Mouse (Mus musculus) C2C12 (cell line): ENCODE results near the gene Srxn1. TPM values are rescaled to one million over a fixed set of nuclear protein-coding genes. Genes with fewer than 3 reads are reported as not detected.

Experiments
- H3K27me3 ChIP-seq: one replicate; pipeline ENCODE4 v1.6.1; 2011; ENCODE audit not compliant: control insufficient read depth, insufficient read depth, insufficient read length
- H3K36me3 ChIP-seq: one replicate; pipeline ENCODE4 v1.6.1; 2011; ENCODE audit not compliant: control insufficient read depth, insufficient read depth
- H3K4me3 ChIP-seq: one replicate; pipeline ENCODE4 v1.5.1; 2011; ENCODE audit warnings: mild to moderate bottlenecking, control low read depth; ENCODE audit not compliant: poor library complexity, insufficient read depth, severe bottlenecking
- H3K79me2 ChIP-seq: one replicate; pipeline ENCODE4 v1.6.1; 2011; ENCODE audit not compliant: control insufficient read depth, insufficient read depth
- H3K79me3 ChIP-seq: one replicate; pipeline ENCODE4 v1.6.1; 2011; ENCODE audit warnings: low read depth, control low read depth
- H3ac ChIP-seq: one replicate; pipeline ENCODE3; 2011; ENCODE audit warnings: low read depth; ENCODE audit not compliant: control insufficient read depth, insufficient read length
- CEBPB ChIP-seq: IDR thresholded peaks from one replicate; pipeline ENCODE4 v1.6.1; 2011; ENCODE audit warnings: low read depth, mild to moderate bottlenecking, control low read depth, moderate library complexity
- CTCF ChIP-seq: IDR thresholded peaks from one replicate; pipeline ENCODE4 v1.5.1; 2011; ENCODE audit not compliant: control insufficient read depth, insufficient read depth, insufficient read length
- FOSL1 ChIP-seq: IDR thresholded peaks from one replicate; pipeline ENCODE4 v1.8.0; 2011; ENCODE audit warnings: mild to moderate bottlenecking, low read length; ENCODE audit not compliant: poor library complexity, insufficient read depth, severe bottlenecking
- MAX ChIP-seq: IDR thresholded peaks from one replicate; pipeline ENCODE4 v1.6.1; 2011; ENCODE audit warnings: mild to moderate bottlenecking, control low read depth
- MYOD1 ChIP-seq: IDR thresholded peaks from one replicate; pipeline ENCODE4 v1.6.1; 2011; ENCODE audit warnings: low read depth; ENCODE audit not compliant: control insufficient read depth, insufficient read length
- MYOG ChIP-seq: IDR thresholded peaks from one replicate; pipeline ENCODE4 v1.6.1; 2011; ENCODE audit not compliant: control insufficient read depth, insufficient read length; ENCODE audit errors: extremely low read depth
- USF1 ChIP-seq: IDR thresholded peaks from one replicate; pipeline ENCODE4 v1.6.1; 2011; ENCODE audit warnings: low read depth, mild to moderate bottlenecking, control low read depth, moderate library complexity
- polyA plus RNA-seq: library from polyadenylated mRNA; unstranded; fragments of >200 nt; fragmentation: generic; extraction: Trizol; gene quantifications from one replicate; pipeline ENCODE4 v1.2.1, GENCODE M21; 2012; ENCODE audit warnings: missing spikeins

Gene Srxn1
- polyA plus RNA-seq, 1 experiment = 60.3 TPM

DNA sequence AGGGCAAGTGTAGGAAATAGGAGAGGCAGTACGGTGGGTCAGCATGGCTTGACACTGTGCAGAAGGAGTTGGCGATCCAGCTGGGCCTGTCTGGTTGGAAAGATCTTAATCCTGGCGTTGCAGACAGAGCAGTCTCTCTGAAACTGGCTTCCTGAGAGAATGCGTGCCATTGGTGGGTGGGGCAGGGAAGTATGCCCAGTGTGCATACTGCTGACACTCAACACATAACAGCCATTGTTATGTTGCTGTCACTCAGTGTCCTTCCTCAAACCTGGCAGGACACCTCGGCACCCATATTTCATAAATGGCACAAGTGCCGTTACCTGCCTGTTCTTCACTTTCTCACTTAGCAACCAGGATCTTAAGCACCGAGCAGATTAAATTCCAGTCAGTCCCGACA lies 27.4 kb downstream of the Srxn1 start:
- Histone ChIP-seq H3K36me3 (no peaks in the 10 kb centered on the region), H3K4me3 (no peak overlapping the region), H3ac (no peak overlapping the region), H3K79me3 (no peaks in the 10 kb centered on the region), H3K79me2 (no peaks in the 10 kb centered on the region), H3K27me3 (peaks cover 35% of the 10 kb centered on the region)
- no peak for TF ChIP-seq MYOD1
- TF ChIP-seq MYOG = no peak
- no peak for TF ChIP-seq CEBPB
- no peak for TF ChIP-seq MAX
- no peak for TF ChIP-seq FOSL1
- no peak for TF ChIP-seq CTCF
- no peak for TF ChIP-seq USF1

DNA sequence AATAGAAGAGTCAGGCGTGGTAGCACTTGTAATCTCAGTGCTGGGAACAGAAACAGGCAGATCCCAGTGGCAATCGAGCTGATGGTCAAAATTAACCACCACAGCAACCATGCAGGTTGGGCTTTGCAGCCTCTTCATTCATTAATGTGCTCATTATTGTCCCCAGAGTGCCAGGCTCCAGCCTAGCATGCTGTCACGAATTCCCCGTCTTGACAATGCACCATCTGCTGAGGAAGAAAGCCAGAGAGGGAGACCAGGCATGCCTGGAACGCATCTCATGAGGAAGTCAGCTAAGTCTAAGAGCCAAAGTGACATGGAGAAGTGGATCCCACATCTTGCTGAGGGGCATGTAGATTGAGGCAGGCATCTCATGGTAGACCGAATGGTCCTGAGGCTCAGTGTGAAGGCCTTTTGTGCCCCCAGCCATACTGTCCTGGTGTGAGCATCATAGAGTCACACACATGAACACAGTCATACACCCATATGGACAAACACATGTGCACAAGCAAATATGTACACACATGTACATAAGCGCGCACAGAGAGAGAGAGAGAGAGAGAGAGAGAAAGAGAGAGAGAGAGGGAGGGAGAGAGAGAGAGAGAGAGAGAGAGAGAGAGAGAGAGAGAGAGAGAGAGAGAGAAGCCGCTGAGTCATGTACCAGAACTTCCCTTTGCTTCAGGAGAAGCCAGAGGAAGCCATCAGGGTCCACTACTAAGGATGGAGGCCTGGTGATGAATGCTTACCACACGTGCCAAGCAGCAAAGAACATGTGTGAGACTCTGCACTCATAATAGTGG lies 34.1 kb downstream of the Srxn1 start:
- no peak overlapping the region for H3K4me3 ChIP-seq
- H3K79me2 ChIP-seq = no peaks in the 10 kb centered on the region
- no peak for TF ChIP-seq MYOD1
- no peak for TF ChIP-seq CTCF
- no peak for TF ChIP-seq FOSL1
- TF ChIP-seq USF1 = no peak
- no peak for TF ChIP-seq MAX
- no peak for TF ChIP-seq MYOG
- TF ChIP-seq CEBPB = no peak
- H3ac ChIP-seq = no peak overlapping the region
- H3K27me3 ChIP-seq = peaks cover 64% of the 10 kb centered on the region
- no peaks in the 10 kb centered on the region for H3K36me3 ChIP-seq
- H3K79me3 ChIP-seq = no peaks in the 10 kb centered on the region

DNA sequence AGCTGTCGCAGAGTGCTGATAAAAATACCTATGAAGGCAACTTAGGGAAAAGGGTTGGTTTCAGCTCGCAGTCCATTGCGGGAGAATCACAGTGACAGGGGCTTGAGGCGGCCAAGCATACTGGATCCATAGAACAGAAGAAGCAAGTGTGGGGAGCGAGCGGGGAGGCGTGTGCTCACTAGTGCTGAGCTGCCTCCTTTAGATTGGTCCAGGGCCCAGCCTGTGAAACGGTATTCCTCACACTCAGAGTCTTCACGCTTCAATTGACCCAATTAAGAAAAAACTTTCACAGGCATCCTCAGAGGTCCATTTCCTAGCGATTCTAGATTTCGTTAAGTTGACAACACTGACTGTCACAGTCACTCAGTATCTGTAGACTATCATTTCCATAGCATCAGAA lies 35.6 kb downstream of the Srxn1 start:
- TF ChIP-seq MAX (no peak), CEBPB (no peak), USF1 (no peak), CTCF (no peak), FOSL1 (no peak), MYOG (no peak), MYOD1 (no peak)
- no peaks in the 10 kb centered on the region for H3K36me3 ChIP-seq
- no peaks in the 10 kb centered on the region for H3K79me2 ChIP-seq
- no peaks in the 10 kb centered on the region for H3K79me3 ChIP-seq
- H3K27me3 ChIP-seq = peaks cover 70% of the 10 kb centered on the region
- H3ac ChIP-seq = no peak overlapping the region
- no peak overlapping the region for H3K4me3 ChIP-seq

DNA sequence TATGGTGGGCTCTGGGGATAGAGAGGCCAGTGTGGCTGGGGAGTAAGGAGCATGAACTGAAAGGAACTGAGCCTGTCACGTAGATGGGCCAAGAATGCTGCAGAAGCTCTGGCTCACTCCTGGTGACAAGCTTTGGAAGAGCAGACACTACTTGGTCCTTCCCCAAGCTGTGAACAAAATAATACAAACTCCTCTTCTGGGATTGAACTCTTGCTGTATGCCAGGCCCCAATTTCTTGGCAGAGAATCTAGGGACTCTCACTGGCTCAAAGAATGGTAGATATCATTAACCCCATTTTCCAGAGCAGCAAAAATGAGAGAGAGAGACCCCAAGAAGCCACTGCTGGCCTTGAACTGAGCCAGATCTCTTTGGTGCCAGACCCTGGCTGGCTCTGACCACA lies 36.2 kb downstream of the Srxn1 start:
- no peaks in the 10 kb centered on the region for H3K36me3 ChIP-seq
- peaks cover 72% of the 10 kb centered on the region for H3K27me3 ChIP-seq

DNA sequence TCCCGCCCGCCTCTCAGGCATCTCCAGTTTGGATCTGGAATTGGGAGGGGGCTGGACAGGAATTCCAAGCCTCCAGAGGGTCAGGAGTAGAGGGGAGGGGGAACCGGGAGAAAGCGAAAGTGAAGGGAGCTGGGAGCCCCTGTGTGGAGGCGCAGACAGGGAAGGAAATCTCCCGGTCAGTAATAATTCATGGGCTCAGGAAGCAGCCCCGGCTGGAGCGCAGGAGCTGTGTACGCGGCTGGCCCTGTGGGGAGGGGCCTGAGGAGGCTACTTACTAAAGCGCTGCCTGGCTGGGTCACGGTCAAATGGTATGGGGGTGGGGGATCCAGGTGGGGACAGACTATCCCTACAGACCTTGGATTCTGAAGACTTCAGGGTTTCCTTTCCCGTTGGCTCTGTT lies 36.7 kb downstream of the Srxn1 start:
- Histone ChIP-seq H3K79me3 (no peaks in the 10 kb centered on the region), H3K27me3 (peaks cover 78% of the 10 kb centered on the region), H3K4me3 (no peak overlapping the region), H3ac (no peak overlapping the region), H3K79me2 (no peaks in the 10 kb centered on the region), H3K36me3 (no peaks in the 10 kb centered on the region)
- TF ChIP-seq CTCF = no peak
- no peak for TF ChIP-seq CEBPB
- TF ChIP-seq MAX = no peak
- no peak for TF ChIP-seq FOSL1
- no peak for TF ChIP-seq USF1

More for the DNA sequence above, 36.2 kb downstream of the Srxn1 start:
- Histone ChIP-seq H3K79me3 (no peaks in the 10 kb centered on the region), H3K79me2 (no peaks in the 10 kb centered on the region), H3ac (no peak overlapping the region), H3K4me3 (no peak overlapping the region)
- TF ChIP-seq CEBPB = no peak
- no peak for TF ChIP-seq MAX
- TF ChIP-seq MYOD1 = no peak

DNA sequence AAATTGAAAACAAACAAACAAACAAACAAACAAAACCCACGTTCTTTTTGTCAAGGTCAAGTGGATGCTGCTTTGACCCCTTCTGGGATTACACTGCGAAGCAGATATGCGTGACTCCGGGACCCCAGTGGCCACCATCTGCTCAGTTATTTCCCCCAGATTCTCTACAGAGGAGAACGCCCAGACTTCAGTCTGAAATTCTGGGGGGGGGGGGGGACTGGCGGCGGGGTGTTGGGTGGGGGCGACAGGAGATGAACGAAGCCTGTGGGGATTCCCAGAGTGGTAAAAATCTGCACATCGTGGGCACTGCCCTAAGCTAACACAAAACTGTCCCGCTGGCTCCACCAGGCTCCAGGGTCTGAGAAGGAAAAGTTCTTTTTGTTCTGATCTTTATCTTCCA lies 37.3 kb downstream of the Srxn1 start:
- no peaks in the 10 kb centered on the region for H3K79me3 ChIP-seq
- no peaks in the 10 kb centered on the region for H3K36me3 ChIP-seq
- no peak overlapping the region for H3K4me3 ChIP-seq
- peaks cover 83% of the 10 kb centered on the region for H3K27me3 ChIP-seq
- no peak overlapping the region for H3ac ChIP-seq
- H3K79me2 ChIP-seq = no peaks in the 10 kb centered on the region
- TF ChIP-seq CTCF = no peak
- TF ChIP-seq MYOG = no peak
- no peak for TF ChIP-seq FOSL1
- no peak for TF ChIP-seq CEBPB
- no peak for TF ChIP-seq MYOD1
- TF ChIP-seq MAX = no peak
- TF ChIP-seq USF1 = no peak
